Mouse (Mus musculus): ENCODE data around the gene Tll1. TPM values are rescaled to one million over a fixed set of nuclear protein-coding genes. Genes with fewer than 3 reads are reported as not detected.

Tll1 gene
- 0.74 and 1.0 TPM in 2 replicates for polyA plus RNA-seq (2015; fragmentation: Nextera tagmentation; extraction: Ambion mirVana)

- Histone ChIP-seq H3K27ac (ENCODE audit: low read length) (no peak within 1 kb of the TSS), H3K9me3 (replicated peaks; ENCODE audit: control insufficient read depth, low read length) (no peaks in the 10 kb centered on the region), H3K9ac (ENCODE audit: low read length) (peak within 1 kb of the TSS; percentile 68), H3K36me3 (ENCODE audit: control insufficient read depth, insufficient read depth, low read length) (no peaks in the 10 kb centered on the region), H3K27me3 (ENCODE audit: control insufficient read depth, insufficient read depth, low read length) (peaks cover 12% of the 10 kb centered on the region), H3K4me3 (replicated peaks; ENCODE audit: low read length) (peak within 1 kb of the TSS; percentile 65), H3K4me2 (ENCODE audit: low read depth, low read length) (peak within 1 kb of the TSS; percentile 100), H3K4me1 (ENCODE audit: control insufficient read depth, insufficient read depth, low read length) (peaks cover 16% of the 10 kb centered on the region)
- WGBS, result under 1% methylated on average over 18 of the region's 18 CpGs
- ATAC-seq (ENCODE audit: insufficient read depth, low FRiP score), result no peak; the same call in 1 of the 2 replicates
Observed at GRCm38 (mm10) chr8:64206024-64206385, at the start of gene Tll1. TSS of gene Tll1 (minus strand) at chr8:64206271.

DNA sequence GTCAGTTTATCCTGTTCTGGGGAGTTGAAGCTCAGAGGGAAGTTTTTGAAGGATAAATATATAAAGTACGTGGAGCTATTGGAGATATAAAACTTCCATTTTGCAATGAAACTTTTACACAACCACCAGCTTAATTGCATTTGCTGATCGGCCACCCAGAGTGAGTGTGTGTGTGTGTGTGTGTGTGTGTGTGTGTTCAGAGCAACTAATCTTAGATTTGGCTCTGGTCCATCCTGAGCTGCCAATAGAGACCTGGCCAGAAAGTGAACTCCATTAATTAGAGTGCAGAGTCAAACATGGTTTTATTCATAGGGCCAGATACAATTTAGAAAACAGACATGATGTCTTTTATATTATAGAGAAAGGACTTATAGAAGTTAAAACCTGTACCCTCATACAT is 32.6 kb upstream of the Tll1 start:
- Histone ChIP-seq H3K4me3 (replicated peaks; ENCODE audit: low read length) (no peak overlapping the region), H3K4me2 (ENCODE audit: low read depth, low read length) (no peak overlapping the region), H3K27ac (ENCODE audit: low read length) (no peak overlapping the region), H3K9me3 (replicated peaks; ENCODE audit: control insufficient read depth, low read length) (no peaks in the 10 kb centered on the region), H3K36me3 (ENCODE audit: control insufficient read depth, insufficient read depth, low read length) (no peaks in the 10 kb centered on the region), H3K27me3 (ENCODE audit: control insufficient read depth, insufficient read depth, low read length) (no peaks in the 10 kb centered on the region), H3K4me1 (ENCODE audit: control insufficient read depth, insufficient read depth, low read length) (no peaks in the 10 kb centered on the region), H3K9ac (ENCODE audit: low read length) (no peak overlapping the region)
- ATAC-seq (ENCODE audit: insufficient read depth, low FRiP score), result no peak
- WGBS, result 64% methylated on average over 2 of the region's 2 CpGs

- no peak overlapping the region for H3K4me2 ChIP-seq (ENCODE audit: low read depth, low read length)
- H3K9ac ChIP-seq (ENCODE audit: low read length), result no peak overlapping the region
- 82% methylated on average over 3 of the region's 3 CpGs for WGBS
- no peaks in the 10 kb centered on the region for H3K36me3 ChIP-seq (ENCODE audit: control insufficient read depth, insufficient read depth, low read length)
- H3K27ac ChIP-seq (ENCODE audit: low read length), result no peak overlapping the region
- no peaks in the 10 kb centered on the region for H3K27me3 ChIP-seq (ENCODE audit: control insufficient read depth, insufficient read depth, low read length)
- no peaks in the 10 kb centered on the region for H3K4me1 ChIP-seq (ENCODE audit: control insufficient read depth, insufficient read depth, low read length)
- ATAC-seq (ENCODE audit: insufficient read depth, low FRiP score), result no peak
- no peak overlapping the region for H3K4me3 ChIP-seq (replicated peaks; ENCODE audit: low read length)
- no peaks in the 10 kb centered on the region for H3K9me3 ChIP-seq (replicated peaks; ENCODE audit: control insufficient read depth, low read length)
Observed at GRCm38 (mm10) chr8:64221600-64221999, 15.5 kb upstream of the Tll1 start.

DNA sequence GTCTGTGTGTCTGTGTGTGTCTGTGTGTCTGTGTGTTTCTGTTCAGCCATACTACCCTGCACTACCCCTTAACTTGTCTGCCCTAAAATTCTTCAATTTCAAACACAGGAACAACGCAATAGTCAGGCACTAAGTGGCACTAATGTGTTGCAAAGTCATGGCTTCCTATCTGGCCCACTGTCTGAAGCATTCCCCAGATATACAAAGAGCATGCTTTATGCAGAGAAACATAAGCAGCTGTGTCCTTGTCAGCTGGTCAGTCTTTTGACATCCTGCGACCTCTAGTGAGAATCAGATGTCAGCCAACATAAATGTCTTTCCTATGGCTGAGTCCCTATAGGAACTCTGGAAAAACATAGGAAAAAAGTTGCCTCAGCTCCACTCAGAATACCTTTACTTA is 11.6 kb upstream of the Tll1 start:
- 50% methylated on average over 2 of the region's 2 CpGs for WGBS
- Histone ChIP-seq H3K9me3 (replicated peaks; ENCODE audit: control insufficient read depth, low read length) (no peaks in the 10 kb centered on the region), H3K9ac (ENCODE audit: low read length) (no peak overlapping the region), H3K27ac (ENCODE audit: low read length) (no peak overlapping the region), H3K27me3 (ENCODE audit: control insufficient read depth, insufficient read depth, low read length) (no peaks in the 10 kb centered on the region), H3K36me3 (ENCODE audit: control insufficient read depth, insufficient read depth, low read length) (no peaks in the 10 kb centered on the region), H3K4me1 (ENCODE audit: control insufficient read depth, insufficient read depth, low read length) (no peaks in the 10 kb centered on the region), H3K4me3 (replicated peaks; ENCODE audit: low read length) (no peak overlapping the region), H3K4me2 (ENCODE audit: low read depth, low read length) (no peak overlapping the region)
- ATAC-seq (ENCODE audit: insufficient read depth, low FRiP score), result no peak

DNA sequence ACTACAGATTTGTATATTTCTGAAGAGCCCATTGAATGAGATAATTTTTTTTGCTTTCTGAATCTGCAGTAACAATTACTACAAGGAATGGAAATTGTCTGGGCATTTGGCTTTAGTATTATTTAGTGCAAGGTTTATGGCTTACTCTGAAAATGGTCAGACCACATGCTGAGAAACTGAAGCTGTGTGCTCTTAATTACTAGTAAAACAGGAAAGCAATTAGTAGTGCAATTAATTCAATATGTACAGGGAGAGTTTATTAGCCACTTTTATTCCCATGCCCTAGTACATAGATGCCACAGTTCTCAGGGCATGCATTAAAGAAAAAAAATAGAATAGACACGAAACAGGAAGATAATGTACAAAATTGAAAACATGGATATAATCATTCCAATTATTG is 10.2 kb upstream of the Tll1 start:
- H3K36me3 ChIP-seq (ENCODE audit: control insufficient read depth, insufficient read depth, low read length), result no peaks in the 10 kb centered on the region
- ATAC-seq (ENCODE audit: insufficient read depth, low FRiP score), result no peak
- H3K27me3 ChIP-seq (ENCODE audit: control insufficient read depth, insufficient read depth, low read length), result no peaks in the 10 kb centered on the region
- H3K4me1 ChIP-seq (ENCODE audit: control insufficient read depth, insufficient read depth, low read length), result no peaks in the 10 kb centered on the region
- no peak overlapping the region for H3K27ac ChIP-seq (ENCODE audit: low read length)
- 0 out of 2 replicates have a peak, but pooled peaks cover 3% of the 10 kb centered on the region for H3K9me3 ChIP-seq (replicated peaks; ENCODE audit: control insufficient read depth, low read length)
- 76% methylated on average over 1 of the region's 1 CpGs for WGBS
- no peak overlapping the region for H3K4me2 ChIP-seq (ENCODE audit: low read depth, low read length)
- H3K4me3 ChIP-seq (replicated peaks; ENCODE audit: low read length), result no peak overlapping the region
- H3K9ac ChIP-seq (ENCODE audit: low read length), result no peak overlapping the region

DNA sequence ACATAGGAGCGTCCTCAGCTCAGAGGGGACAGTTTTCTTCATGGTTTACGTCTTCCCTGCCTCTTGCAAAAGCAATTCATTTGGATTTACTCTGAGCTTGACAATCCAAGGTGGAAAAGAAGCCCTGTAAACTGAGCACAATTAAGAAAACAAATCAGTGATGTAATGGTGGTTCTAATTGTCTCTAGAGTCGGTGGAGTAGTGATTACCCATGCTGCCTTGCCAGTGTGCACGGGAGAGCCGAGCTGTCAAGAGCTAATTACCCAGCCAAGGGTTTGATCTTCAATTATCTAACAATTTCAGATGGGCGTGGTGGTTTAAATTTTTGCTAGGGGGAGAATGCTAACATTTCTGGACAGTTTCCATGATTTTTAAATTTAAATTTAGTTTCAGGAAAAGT is 9.3 kb upstream of the Tll1 start:
- H3K9me3 ChIP-seq (replicated peaks; ENCODE audit: control insufficient read depth, low read length), result 0 out of 2 replicates have a peak, but pooled peaks cover 3% of the 10 kb centered on the region
- ATAC-seq (ENCODE audit: insufficient read depth, low FRiP score), result no peak
- no peak overlapping the region for H3K4me3 ChIP-seq (replicated peaks; ENCODE audit: low read length)
- WGBS, result 41% methylated on average over 6 of the region's 6 CpGs
- no peak overlapping the region for H3K9ac ChIP-seq (ENCODE audit: low read length)
- H3K27ac ChIP-seq (ENCODE audit: low read length), result no peak overlapping the region
- no peaks in the 10 kb centered on the region for H3K36me3 ChIP-seq (ENCODE audit: control insufficient read depth, insufficient read depth, low read length)
- no peaks in the 10 kb centered on the region for H3K4me1 ChIP-seq (ENCODE audit: control insufficient read depth, insufficient read depth, low read length)
- H3K27me3 ChIP-seq (ENCODE audit: control insufficient read depth, insufficient read depth, low read length), result no peaks in the 10 kb centered on the region
- no peak overlapping the region for H3K4me2 ChIP-seq (ENCODE audit: low read depth, low read length)

- Histone ChIP-seq H3K36me3 (ENCODE audit: control insufficient read depth, insufficient read depth, low read length) (no peaks in the 10 kb centered on the region), H3K27me3 (ENCODE audit: control insufficient read depth, insufficient read depth, low read length) (no peaks in the 10 kb centered on the region), H3K4me3 (replicated peaks; ENCODE audit: low read length) (no peak overlapping the region), H3K27ac (ENCODE audit: low read length) (no peak overlapping the region), H3K4me2 (ENCODE audit: low read depth, low read length) (no peak overlapping the region), H3K9me3 (replicated peaks; ENCODE audit: control insufficient read depth, low read length) (0 out of 2 replicates have a peak, but pooled peaks cover 3% of the 10 kb centered on the region), H3K4me1 (ENCODE audit: control insufficient read depth, insufficient read depth, low read length) (no peaks in the 10 kb centered on the region), H3K9ac (ENCODE audit: low read length) (no peak overlapping the region)
- ATAC-seq (ENCODE audit: insufficient read depth, low FRiP score), result no peak
- WGBS, result 33% methylated on average over 1 of the region's 1 CpGs
Observed at GRCm38 (mm10) chr8:64214906-64215305, 8.8 kb upstream of the Tll1 start.

DNA sequence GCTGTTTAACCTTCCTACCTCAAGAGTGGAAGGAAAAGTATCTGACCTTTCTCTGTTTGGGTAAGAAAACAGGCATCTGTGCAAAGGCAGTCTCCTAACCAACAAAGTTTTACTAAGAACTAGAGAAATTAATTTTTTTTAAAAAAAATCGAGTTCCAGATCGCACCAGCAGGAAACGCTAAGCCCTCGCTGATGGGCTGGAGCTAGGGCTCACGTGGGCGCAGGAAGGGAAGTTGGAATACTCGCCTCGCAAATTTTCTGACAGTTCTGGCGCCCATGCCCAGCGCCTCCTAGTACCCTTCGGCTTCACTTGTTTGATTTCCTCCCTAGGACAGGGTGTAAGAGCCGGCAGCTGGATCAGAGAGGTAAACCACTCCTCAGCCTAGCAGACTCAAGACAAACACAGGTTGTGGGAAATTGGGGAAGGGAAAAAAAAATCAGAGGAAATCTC is 365 bp upstream of the Tll1 start:
- Histone ChIP-seq H3K36me3 (ENCODE audit: control insufficient read depth, insufficient read depth, low read length) (no peaks in the 10 kb centered on the region), H3K4me2 (ENCODE audit: low read depth, low read length) (peak overlapping the region; percentile 100), H3K27me3 (ENCODE audit: control insufficient read depth, insufficient read depth, low read length) (peaks cover 12% of the 10 kb centered on the region), H3K9ac (ENCODE audit: low read length) (peak overlapping the region; percentile 68), H3K4me1 (ENCODE audit: control insufficient read depth, insufficient read depth, low read length) (peaks cover 16% of the 10 kb centered on the region), H3K27ac (ENCODE audit: low read length) (no peak overlapping the region), H3K4me3 (replicated peaks; ENCODE audit: low read length) (peak overlapping the region; percentile 65), H3K9me3 (replicated peaks; ENCODE audit: control insufficient read depth, low read length) (no peaks in the 10 kb centered on the region)
- WGBS, result 0% methylated on average over 12 of the region's 12 CpGs
- ATAC-seq (ENCODE audit: insufficient read depth, low FRiP score), result peak; percentile 49; the same call in 1 of the 2 replicates

- no peak overlapping the region for H3K27ac ChIP-seq (ENCODE audit: low read length)
- peak overlapping the region; percentile 68 for H3K9ac ChIP-seq (ENCODE audit: low read length)
- peaks cover 16% of the 10 kb centered on the region for H3K4me1 ChIP-seq (ENCODE audit: control insufficient read depth, insufficient read depth, low read length)
- ATAC-seq (ENCODE audit: insufficient read depth, low FRiP score), result peak; percentile 50; the same call in 1 of the 2 replicates
- H3K9me3 ChIP-seq (replicated peaks; ENCODE audit: control insufficient read depth, low read length), result no peaks in the 10 kb centered on the region
- peak overlapping the region; percentile 65 for H3K4me3 ChIP-seq (replicated peaks; ENCODE audit: low read length)
- H3K36me3 ChIP-seq (ENCODE audit: control insufficient read depth, insufficient read depth, low read length), result no peaks in the 10 kb centered on the region
- H3K27me3 ChIP-seq (ENCODE audit: control insufficient read depth, insufficient read depth, low read length), result peaks cover 12% of the 10 kb centered on the region
- H3K4me2 ChIP-seq (ENCODE audit: low read depth, low read length), result peak overlapping the region; percentile 100
- WGBS, result under 1% methylated on average over 61 of the region's 61 CpGs
Observed at GRCm38 (mm10) chr8:64205321-64206023, 599 bp downstream of the Tll1 start.

Measured in stomach, embryonic 16.5 days (tissue).